In the genomic region with DNA sequence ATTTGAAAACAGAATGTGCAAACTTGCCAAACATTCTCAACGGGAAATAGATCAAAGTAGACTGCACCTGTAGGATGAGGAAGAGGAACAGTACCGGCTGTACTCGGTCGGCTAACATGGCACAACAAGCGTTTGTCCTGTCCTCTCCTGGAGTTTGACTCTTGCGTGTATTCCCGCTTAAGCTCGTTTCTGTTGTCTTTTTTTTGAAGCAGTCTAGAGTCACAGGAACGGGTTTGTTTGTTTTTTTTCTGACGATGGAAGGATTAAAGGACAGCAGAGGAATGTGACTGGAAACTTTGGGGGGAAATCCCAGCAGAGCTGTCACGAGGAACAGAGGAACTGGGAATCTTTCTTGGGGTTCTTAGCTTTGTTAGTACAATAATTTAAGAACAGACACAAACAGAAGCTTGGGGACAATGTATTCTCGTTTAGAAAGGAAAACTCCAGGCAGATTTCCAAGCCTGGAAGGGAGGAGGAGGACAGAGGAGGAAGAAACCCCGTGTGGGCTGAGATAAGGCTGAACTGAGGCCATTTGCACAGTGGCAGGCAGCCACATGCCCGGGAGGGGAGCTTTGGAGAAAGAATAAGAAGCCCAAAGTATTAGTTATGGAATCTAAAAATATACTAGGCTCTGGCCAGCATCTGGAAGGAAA, we compare ENCODE assay signal across 8 mouse cellular contexts. TPM values are rescaled to one million over a fixed set of nuclear protein-coding genes. Genes with fewer than 3 reads are reported as not detected.
DNase-seq lines count a peak whose midpoint lies in the region; ATAC-seq and TF ChIP-seq lines count a peak whose summit lies in the region.

No protein-coding gene starts in this region.

- ATAC-seq in lung, embryonic 14.5 days (ENCODE audit: insufficient read depth): peak; percentile 85
- no peak for ATAC-seq in inflammation-experienced regulatory T-cells, adult 6 months
- no peak for ATAC-seq in megakaryocyte progenitor cell, adult 5-6 weeks (replicated peaks; ENCODE audit: poor library complexity)

- no peaks in the 10 kb centered on the region for H3K4me1 ChIP-seq in lung, embryonic 14.5 days (ENCODE audit: insufficient read depth)
- H3K4me1 ChIP-seq in lung, adult 2 months (ENCODE audit: control insufficient read depth, insufficient read depth, low read length): no peaks in the 10 kb centered on the region; the same call in 1 of the 2 replicates
- H3K4me1 ChIP-seq in olfactory bulb, adult 2 months (ENCODE audit: control insufficient read depth, insufficient read depth, low read length): peaks cover 6% of the 10 kb centered on the region; the same call in 1 of the 2 replicates

- H3K27me3 ChIP-seq in lung, embryonic 14.5 days (ENCODE audit: insufficient read depth, low read length): no peaks in the 10 kb centered on the region

- H3K9ac ChIP-seq in lung, embryonic 14.5 days: no peak overlapping the region

- DNase-seq in lung, embryonic 14.5 days: peak; percentile 82
- DNase-seq in lung, adult 2 months: no peak
- DNase-seq in fat pad, adult 2 months (ENCODE audit: extremely low read depth, low read depth, low spot score): peak; percentile 61
- peak; percentile 55 to 56 for DNase-seq in heart, postnatal 36 days
- DNase-seq in frontal cortex, postnatal 10 days (ENCODE audit: low spot score in 2 of 2): no peak

- no peak for TF ChIP-seq POLR2A in lung, adult 2 months (IDR thresholded peaks at IDR 0.05; ENCODE audit: borderline replicate concordance, extremely low read depth, low read depth, low read length)
- no peak for TF ChIP-seq POLR2A in olfactory bulb, adult 2 months (IDR thresholded peaks at IDR 0.05; ENCODE audit: insufficient read depth, low read depth, low read length)

- no peaks in the 10 kb centered on the region for H3K9me3 ChIP-seq in lung, embryonic 14.5 days (ENCODE audit: low read depth, low read length)

- WGBS in lung, embryonic 14.5 days: 14% methylated on average over 14 of the region's 14 CpGs
- 7% methylated on average over 14 of the region's 14 CpGs for WGBS in lung, adult 2 months
- 30% methylated on average over 14 of the region's 14 CpGs for WGBS in olfactory bulb, adult 2 months

- no peaks in the 10 kb centered on the region for H3K36me3 ChIP-seq in lung, embryonic 14.5 days (ENCODE audit: insufficient read depth)

- peak overlapping the region; percentile 41 for H3K4me2 ChIP-seq in lung, embryonic 14.5 days

- no peak for TF ChIP-seq CTCF in lung, embryonic 14.5 days (IDR thresholded peaks at IDR 0.05; ENCODE audit: low read depth)
- TF ChIP-seq CTCF in lung, adult 2 months (IDR thresholded peaks at IDR 0.05; ENCODE audit: insufficient read depth, low read length): no peak
- TF ChIP-seq CTCF in olfactory bulb, adult 2 months (IDR thresholded peaks at IDR 0.05; ENCODE audit: insufficient read depth, low read depth, low read length): no peak

- intact Hi-C loops in heart, postnatal 36 days (cut with DNase I): loop anchor here (2.0 to 5.0 kb wide), 2 partner anchors 132 to 445 kb away; no protein-coding TSS in a partner anchor

- peak overlapping the region; percentile 71 for H3K27ac ChIP-seq in lung, embryonic 14.5 days (ENCODE audit: low read depth)
- H3K27ac ChIP-seq in olfactory bulb, adult 2 months (ENCODE audit: insufficient read depth, low read depth, low read length): 0 out of 2 replicates have a peak overlapping the region, but pooled peaks have one; percentile 15

- no peak overlapping the region for H3K4me3 ChIP-seq in lung, embryonic 14.5 days (ENCODE audit: low read depth, low read length)
- H3K4me3 ChIP-seq in lung, adult 2 months (replicated peaks; ENCODE audit: extremely low read depth, low read depth, low read length): no peak overlapping the region
- no peak overlapping the region for H3K4me3 ChIP-seq in olfactory bulb, adult 2 months (ENCODE audit: insufficient read depth, low read depth, low read length)

RNA-seq across cellular contexts. Expression of a gene that starts 6.2 kb away (rescaled TPM):
- polyA plus RNA-seq in lung, embryonic 14.5 days (2014; fragmentation: Nextera tagmentation; extraction: Ambion mirVana): 0.78 and 0.84 TPM in 2 replicates
- polyA plus RNA-seq in lung, adult 2 months (2012; rRNA removed): 0.16 and 0.24 TPM in 2 replicates
- total RNA-seq in heart, postnatal 36 days (2021): under 1 TPM; 0.49 to 0.67 TPM
- 2.4 TPM in 1 of 2 replicates, not detected in the other for polyA plus RNA-seq in olfactory bulb, adult 2 months (2012; ENCODE audit: insufficient read depth, insufficient read length, low replicate concordance, missing spikeins)
- 1 to 10 TPM in 1 of 3 experiments, under 1 TPM in 2; 0.82 to 1.0 (median 0.83) TPM for polyA plus RNA-seq in inflammation-experienced regulatory T-cells, adult 6 months (2017; shearing (Covaris generic))
- 0.88 and 1.2 TPM in 2 replicates for total RNA-seq in megakaryocyte progenitor cell, adult 5-6 weeks (2015)
- 0.87 and 1.0 TPM in 2 replicates for total RNA-seq in megakaryocyte progenitor cell, adult 5-6 weeks (2017)

RNA-seq across cellular contexts. Expression of a gene that starts 16.1 kb away (rescaled TPM):
- 0.46 and 0.58 TPM in 2 replicates for polyA plus RNA-seq in lung, embryonic 14.5 days (2014; fragmentation: Nextera tagmentation; extraction: Ambion mirVana)
- 2.4 and 4.0 TPM in 2 replicates for polyA plus RNA-seq in lung, adult 2 months (2012; rRNA removed)
- total RNA-seq in heart, postnatal 36 days (2021): 1 to 10 TPM; 1.3 to 1.5 TPM
- polyA plus RNA-seq in olfactory bulb, adult 2 months (2012; ENCODE audit: insufficient read depth, insufficient read length, low replicate concordance, missing spikeins): not detected in 2 replicates
- polyA plus RNA-seq in inflammation-experienced regulatory T-cells, adult 6 months (2017; shearing (Covaris generic)): under 1 TPM in 2 of 3 experiments, not detected in 1; 0.21 to 0.25 TPM
- 0.05 and 0.15 TPM in 2 replicates for total RNA-seq in megakaryocyte progenitor cell, adult 5-6 weeks (2015)
- total RNA-seq in megakaryocyte progenitor cell, adult 5-6 weeks (2017): 0.27 and 1.2 TPM in 2 replicates

Comparison
In these comparisons a context has a peak if more than half of its experiments do, and no peak if none do; other contexts are left out.
1. DNase-seq: peak in lung, embryonic 14.5 days (single experiment), fat pad, adult 2 months (single experiment) and heart, postnatal 36 days (2 of 2); none in lung, adult 2 months (single experiment) and frontal cortex, postnatal 10 days (0 of 2).